Mouse (Mus musculus): ENCODE data around the gene Ppp1r13l. TPM values are rescaled to one million over a fixed set of nuclear protein-coding genes. Genes with fewer than 3 reads are reported as not detected.

Ppp1r13l gene
- polyA plus RNA-seq, 1 experiment from 2014 or later = 6.9 TPM

DNA sequence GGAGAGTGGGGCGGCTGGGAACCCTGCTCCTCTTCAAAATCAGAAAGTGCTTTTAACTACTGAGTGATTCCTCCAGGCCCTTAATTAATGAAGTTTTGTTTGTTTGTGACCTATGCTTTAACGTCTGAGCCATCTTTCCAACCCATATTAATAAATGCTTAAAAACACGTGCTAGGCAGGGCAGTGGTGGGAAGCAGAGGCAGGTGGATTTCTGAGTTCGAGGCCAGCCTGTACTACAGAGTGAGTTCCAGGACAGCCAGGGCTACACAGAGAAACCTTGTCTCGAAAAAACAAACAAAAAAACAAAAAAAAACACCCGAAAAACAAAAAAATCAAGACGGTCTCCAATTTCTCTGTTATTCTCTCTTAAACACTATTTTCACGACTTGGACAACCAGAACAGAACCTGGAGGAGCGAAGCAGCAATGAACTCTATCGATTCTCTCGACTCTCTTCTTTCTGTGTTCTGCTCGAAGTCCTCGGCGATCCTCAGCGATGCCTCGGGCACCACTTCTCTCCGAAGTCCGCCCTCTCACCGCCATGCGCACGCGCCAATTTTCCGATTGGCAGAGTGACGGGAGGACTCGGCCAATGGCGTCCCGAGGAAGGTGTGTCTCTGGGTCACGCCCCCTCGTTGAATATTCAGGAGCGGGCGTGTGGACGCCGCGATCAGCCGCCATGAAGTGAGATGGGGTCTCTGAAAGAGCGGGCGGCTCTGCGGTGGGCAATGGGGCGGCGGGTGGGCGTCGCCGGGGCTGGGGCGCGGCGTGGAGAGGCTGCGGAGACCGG, 22.0 kb downstream of the Ppp1r13l start, which contains the start of gene Ercc2:
Gene Ercc2 (plus strand): TSS at position 634 of the 789 bp plus-strand sequence.
- Histone ChIP-seq H3K27me3 (replicated peaks; ENCODE audit: low read depth, poor library complexity, severe bottlenecking) (no peaks in the 10 kb centered on the region), H3K36me3 (replicated peaks) (peaks cover 42% of the 10 kb centered on the region), H3K4me3 (peak within 1 kb of the TSS; percentile 98), H3K4me1 (peaks cover 15% of the 10 kb centered on the region), H3K9me3 (no peaks in the 10 kb centered on the region), H3K27ac (replicated peaks) (peak within 1 kb of the TSS; percentile 84)
- 6% methylated on average over 47 of the region's 48 CpGs for WGBS
- DNase-seq (ENCODE audit: low spot score) = peak; percentile 100

- WGBS = under 1% methylated on average over 37 of the region's 37 CpGs
- Histone ChIP-seq H3K36me3 (replicated peaks) (peaks cover 48% of the 10 kb centered on the region), H3K9me3 (no peaks in the 10 kb centered on the region), H3K4me1 (peaks cover 15% of the 10 kb centered on the region), H3K4me3 (peak overlapping the region; percentile 98), H3K27ac (replicated peaks) (peak overlapping the region; percentile 84), H3K27me3 (replicated peaks; ENCODE audit: low read depth, poor library complexity, severe bottlenecking) (no peaks in the 10 kb centered on the region)
- DNase-seq (ENCODE audit: low spot score) = no peak
These were observed 22.6 kb downstream of the Ppp1r13l start for GRCm38 (mm10) chr7:19382166-19382541.

DNA sequence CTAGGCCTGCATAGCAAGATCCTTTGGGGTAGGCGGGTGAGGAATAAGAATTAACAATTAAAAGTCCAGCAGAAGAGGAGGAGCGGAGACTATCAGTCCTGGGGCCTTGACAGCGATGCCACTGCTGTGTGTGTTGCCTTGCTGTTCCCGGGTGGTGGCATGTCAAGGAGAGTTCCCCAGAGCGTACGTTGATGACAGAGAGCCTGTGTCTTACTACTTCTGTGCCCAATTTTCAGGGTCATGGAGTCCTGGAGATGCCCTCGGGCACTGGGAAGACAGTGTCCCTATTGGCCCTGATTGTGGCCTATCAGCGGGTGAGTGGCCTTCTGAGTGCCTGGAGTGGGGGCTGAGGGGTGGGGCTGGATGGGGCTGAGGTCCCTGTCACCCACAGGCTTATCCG, 24.2 kb downstream of the Ppp1r13l start:
- WGBS = 70% methylated on average over 9 of the region's 9 CpGs
- Histone ChIP-seq H3K27me3 (replicated peaks; ENCODE audit: low read depth, poor library complexity, severe bottlenecking) (no peaks in the 10 kb centered on the region), H3K9me3 (no peaks in the 10 kb centered on the region), H3K27ac (replicated peaks) (no peak overlapping the region), H3K4me3 (peak overlapping the region; percentile 98; the same call in 1 of the 2 replicates), H3K4me1 (peaks cover 15% of the 10 kb centered on the region), H3K36me3 (replicated peaks) (peaks cover 53% of the 10 kb centered on the region)
- no peak for DNase-seq (ENCODE audit: low spot score)

- Histone ChIP-seq H3K4me1 (no peaks in the 10 kb centered on the region), H3K36me3 (replicated peaks) (peaks cover 100% of the 10 kb centered on the region), H3K4me3 (no peak overlapping the region), H3K9me3 (no peaks in the 10 kb centered on the region), H3K27ac (replicated peaks) (0 out of 2 replicates have a peak overlapping the region, but pooled peaks have one; percentile 5), H3K27me3 (replicated peaks; ENCODE audit: low read depth, poor library complexity, severe bottlenecking) (no peaks in the 10 kb centered on the region)
- WGBS = 81% methylated on average over 10 of the region's 10 CpGs
- DNase-seq (ENCODE audit: low spot score) = no peak
These were observed 29.3 kb downstream of the Ppp1r13l start for GRCm38 (mm10) chr7:19388699-19389413.

DNA sequence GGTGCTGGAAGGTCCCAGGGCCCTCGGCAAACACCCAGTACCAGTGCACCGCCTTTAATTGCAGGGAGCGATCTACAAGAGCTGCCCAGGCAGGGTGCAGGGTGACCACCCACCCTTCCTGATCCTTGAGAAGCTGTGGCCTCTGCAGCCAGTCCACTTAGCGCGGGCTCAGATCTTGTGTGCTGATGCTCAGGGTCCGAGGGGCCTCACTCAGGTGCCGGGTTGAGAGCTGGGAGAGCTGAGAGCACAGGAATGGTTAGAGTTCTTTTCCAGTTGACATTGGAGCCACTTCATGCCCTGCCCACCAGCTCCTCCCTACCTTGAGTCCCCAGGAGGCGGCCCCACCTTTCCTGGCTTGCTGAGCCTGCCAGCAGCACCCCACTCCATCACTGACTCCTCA, 34.9 kb downstream of the Ppp1r13l start:
- H3K36me3 ChIP-seq (replicated peaks) = peaks cover 68% of the 10 kb centered on the region
- peaks cover 6% of the 10 kb centered on the region for H3K4me1 ChIP-seq
- 87% methylated on average over 8 of the region's 8 CpGs for WGBS
- peaks cover 17% of the 10 kb centered on the region for H3K27me3 ChIP-seq (replicated peaks; ENCODE audit: low read depth, poor library complexity, severe bottlenecking)
- H3K27ac ChIP-seq (replicated peaks) = no peak overlapping the region
- no peaks in the 10 kb centered on the region for H3K9me3 ChIP-seq
- 0 out of 2 replicates have a peak overlapping the region, but pooled peaks have one; percentile 1 for H3K4me3 ChIP-seq
- no peak for DNase-seq (ENCODE audit: low spot score)

- peaks cover 16% of the 10 kb centered on the region for H3K36me3 ChIP-seq (replicated peaks)
- H3K9me3 ChIP-seq = peaks cover 9% of the 10 kb centered on the region
- peak overlapping the region; percentile 53 for H3K4me3 ChIP-seq
- peaks cover 22% of the 10 kb centered on the region for H3K4me1 ChIP-seq
- H3K27me3 ChIP-seq (replicated peaks; ENCODE audit: low read depth, poor library complexity, severe bottlenecking) = peaks cover 67% of the 10 kb centered on the region
- DNase-seq (ENCODE audit: low spot score) = peak; percentile 67
- 0 out of 2 replicates have a peak overlapping the region, but pooled peaks have one; percentile 10 for H3K27ac ChIP-seq (replicated peaks)
- WGBS = 3% methylated on average over 27 of the region's 27 CpGs
These were observed 40.1 kb downstream of the Ppp1r13l start for GRCm38 (mm10) chr7:19399496-19400280.

DNA sequence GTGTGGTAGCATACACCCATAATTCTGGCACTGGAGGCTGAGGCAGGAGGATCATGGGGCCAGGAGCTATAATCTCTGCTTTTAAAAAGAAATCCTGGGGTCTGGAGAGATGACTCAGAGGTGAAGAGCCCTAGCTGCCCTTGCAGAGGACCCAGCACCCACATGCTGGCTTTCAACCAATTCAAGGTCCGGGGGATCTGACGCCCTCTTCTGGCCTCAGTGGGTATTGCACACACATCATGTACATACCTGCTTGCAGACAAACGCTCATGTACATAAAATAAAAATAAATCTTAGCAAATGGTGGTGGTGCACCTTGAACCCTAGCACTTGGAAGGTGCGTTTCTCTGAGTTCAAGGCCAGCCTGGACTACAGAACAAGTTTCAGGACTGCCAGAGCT, 41.4 kb downstream of the Ppp1r13l start:
- Histone ChIP-seq H3K27me3 (replicated peaks; ENCODE audit: low read depth, poor library complexity, severe bottlenecking) (peaks cover 80% of the 10 kb centered on the region), H3K27ac (replicated peaks) (no peak overlapping the region), H3K4me3 (no peak overlapping the region), H3K9me3 (peaks cover 9% of the 10 kb centered on the region), H3K4me1 (peaks cover 24% of the 10 kb centered on the region), H3K36me3 (replicated peaks) (peaks cover 3% of the 10 kb centered on the region)
- WGBS = 77% methylated on average over 4 of the region's 4 CpGs
- DNase-seq (ENCODE audit: low spot score) = no peak

DNA sequence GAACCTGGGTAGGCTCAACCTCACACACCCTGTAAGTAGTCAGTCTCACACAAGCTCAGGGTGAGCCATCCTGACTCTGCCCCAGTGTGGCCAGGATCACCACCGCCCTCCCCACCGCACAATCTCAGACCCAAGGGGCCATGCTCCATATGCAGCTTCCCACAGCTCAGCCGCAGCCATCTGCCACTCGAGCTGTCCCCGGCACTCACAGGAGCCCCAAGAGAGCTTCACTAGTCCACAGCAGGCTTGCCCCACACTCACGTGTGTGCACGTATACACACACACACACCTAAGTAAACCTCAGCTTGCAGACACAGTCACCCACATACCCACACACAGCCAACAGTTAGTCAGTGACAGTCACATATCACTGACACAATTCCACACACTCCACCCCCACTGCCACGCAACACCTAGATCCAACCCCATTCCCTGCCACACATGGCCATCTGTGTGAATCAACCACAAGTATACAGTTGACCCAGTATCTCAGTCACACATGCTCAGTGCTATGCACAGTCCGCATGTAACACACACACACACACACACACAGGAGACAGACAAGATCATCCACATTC, 43.1 kb downstream of the Ppp1r13l start:
- Histone ChIP-seq H3K27ac (replicated peaks) (no peak overlapping the region), H3K9me3 (peaks cover 9% of the 10 kb centered on the region), H3K36me3 (replicated peaks) (no peaks in the 10 kb centered on the region), H3K4me1 (peaks cover 24% of the 10 kb centered on the region), H3K4me3 (peak overlapping the region; percentile 1; the same call in 1 of the 2 replicates), H3K27me3 (replicated peaks; ENCODE audit: low read depth, poor library complexity, severe bottlenecking) (peaks cover 92% of the 10 kb centered on the region)
- 86% methylated on average over 9 of the region's 9 CpGs for WGBS
- DNase-seq (ENCODE audit: low spot score) = no peak

GRCm38 (mm10) chr7:19403731-19404296, 44.3 kb downstream of the Ppp1r13l start, which contains the start of gene Klc3:
TSS of gene Klc3 (minus strand) at chr7:19404104.
- Histone ChIP-seq H3K27ac (replicated peaks) (peak within 1 kb of the TSS; percentile 63), H3K27me3 (replicated peaks; ENCODE audit: low read depth, poor library complexity, severe bottlenecking) (peaks cover 83% of the 10 kb centered on the region), H3K4me1 (peaks cover 24% of the 10 kb centered on the region), H3K9me3 (peaks cover 9% of the 10 kb centered on the region), H3K4me3 (peak within 1 kb of the TSS; percentile 78), H3K36me3 (replicated peaks) (no peaks in the 10 kb centered on the region)
- WGBS = under 1% methylated on average over 62 of the region's 62 CpGs
- DNase-seq (ENCODE audit: low spot score) = peak; percentile 75

GRCm38 (mm10) chr7:19404476-19404875, 44.9 kb downstream of the Ppp1r13l start, which contains the start of gene Ckm:
TSS of gene Ckm (plus strand) at chr7:19404776.
- peak within 1 kb of the TSS; percentile 78 for H3K4me3 ChIP-seq
- 49% methylated on average over 7 of the region's 7 CpGs for WGBS
- H3K9me3 ChIP-seq = peaks cover 9% of the 10 kb centered on the region
- DNase-seq (ENCODE audit: low spot score) = no peak
- peaks cover 76% of the 10 kb centered on the region for H3K27me3 ChIP-seq (replicated peaks; ENCODE audit: low read depth, poor library complexity, severe bottlenecking)
- H3K36me3 ChIP-seq (replicated peaks) = no peaks in the 10 kb centered on the region
- peaks cover 20% of the 10 kb centered on the region for H3K4me1 ChIP-seq
- peak within 1 kb of the TSS; percentile 63 for H3K27ac ChIP-seq (replicated peaks)

- H3K27ac ChIP-seq (replicated peaks) = no peak overlapping the region
- peaks cover 22% of the 10 kb centered on the region for H3K4me1 ChIP-seq
- DNase-seq (ENCODE audit: low spot score) = peak; percentile 89
- H3K9me3 ChIP-seq = peaks cover 9% of the 10 kb centered on the region
- H3K36me3 ChIP-seq (replicated peaks) = no peaks in the 10 kb centered on the region
- WGBS = 3% methylated on average over 19 of the region's 19 CpGs
- peaks cover 67% of the 10 kb centered on the region for H3K27me3 ChIP-seq (replicated peaks; ENCODE audit: low read depth, poor library complexity, severe bottlenecking)
- H3K4me3 ChIP-seq = peak overlapping the region; percentile 38; the same call in 1 of the 2 replicates
These were observed 45.9 kb downstream of the Ppp1r13l start for GRCm38 (mm10) chr7:19405417-19405816.

Measured in embryonic facial prominence, embryonic 10.5 days (tissue).